Mouse (Mus musculus): Measurements from ENCODE around the gene Igsf8.

- no peak for TF ChIP-seq CTCF (IDR thresholded peaks at IDR 0.05; ENCODE audit: extremely low read depth, insufficient read depth, insufficient read length, insufficient replicate concordance)
- no peak for TF ChIP-seq POLR2A (IDR thresholded peaks at IDR 0.05; ENCODE audit: low read depth, low read length)
Observed at GRCm38 (mm10) chr1:172326684-172327083, 65.2 kb downstream of the Igsf8 start.
